Mouse (Mus musculus) adrenal gland, adult 18-20 months (tissue): ENCODE data around the gene Cdca7l. TPM values are rescaled to one million over a fixed set of nuclear protein-coding genes. Genes with fewer than 3 reads are reported as not detected.
"Not testable (repeated sequence)": the region's sequence is repeated elsewhere in the genome, so short reads cannot be mapped to it uniquely, and the experiment has no call there.

Experiments used
- DNase-seq, 2 experiments: peaks; one replicate each; pipeline ENCODE4 v3.0.0; 2021 to 2022; ENCODE audit warnings: low spot score in 2 of 2
- total RNA-seq, 2 experiments: library from RNA; stranded (reverse); gene quantifications; 1 replicate in 1 of 2; 2 replicates in 1 of 2; pipeline ENCODE4 v1.2.3; 2021

Gene Cdca7l
- total RNA-seq, 2 experiments from 2014 or later = 1.7 to 2.0 TPM

DNA sequence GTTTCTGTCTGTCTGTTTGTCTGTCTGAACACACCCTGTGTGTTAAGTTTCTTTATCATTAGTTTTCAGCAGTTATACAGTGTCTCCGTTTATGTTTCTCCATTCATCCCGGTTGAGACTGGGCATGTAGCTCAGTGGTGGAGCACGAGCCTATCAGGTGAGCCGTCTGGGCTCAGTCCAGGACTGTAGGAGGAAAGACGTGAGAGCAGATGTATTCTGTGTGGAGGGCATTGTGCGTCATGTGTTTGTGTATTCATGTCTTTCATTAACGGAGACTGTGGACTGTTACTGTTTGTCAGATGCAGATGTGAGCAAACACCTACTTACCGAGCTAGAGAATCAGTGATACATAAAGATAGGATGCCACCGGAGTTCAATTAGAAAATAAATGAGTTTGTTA, 52.9 kb downstream of the Cdca7l start:
- no peak for DNase-seq

DNA sequence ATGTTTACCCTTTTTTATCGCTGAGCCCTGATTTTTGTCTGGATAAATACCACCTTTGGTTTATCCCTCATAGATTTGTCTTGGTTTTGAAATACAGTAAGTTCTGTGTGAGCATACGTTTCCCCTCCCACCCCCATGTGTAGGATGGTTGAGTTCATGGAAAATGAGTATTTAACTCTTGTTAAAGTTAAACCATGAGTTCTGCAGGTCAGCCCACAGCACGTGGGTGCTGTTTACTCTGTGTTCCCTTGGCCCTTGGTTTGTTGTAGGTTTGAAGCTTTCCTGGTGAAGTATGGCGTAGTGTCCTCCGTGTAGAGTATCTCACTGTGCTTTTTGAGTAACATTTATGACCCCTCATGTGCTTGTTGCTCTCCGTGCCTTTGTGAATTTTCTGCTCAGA, 53.8 kb downstream of the Cdca7l start:
- no peak for DNase-seq

DNA sequence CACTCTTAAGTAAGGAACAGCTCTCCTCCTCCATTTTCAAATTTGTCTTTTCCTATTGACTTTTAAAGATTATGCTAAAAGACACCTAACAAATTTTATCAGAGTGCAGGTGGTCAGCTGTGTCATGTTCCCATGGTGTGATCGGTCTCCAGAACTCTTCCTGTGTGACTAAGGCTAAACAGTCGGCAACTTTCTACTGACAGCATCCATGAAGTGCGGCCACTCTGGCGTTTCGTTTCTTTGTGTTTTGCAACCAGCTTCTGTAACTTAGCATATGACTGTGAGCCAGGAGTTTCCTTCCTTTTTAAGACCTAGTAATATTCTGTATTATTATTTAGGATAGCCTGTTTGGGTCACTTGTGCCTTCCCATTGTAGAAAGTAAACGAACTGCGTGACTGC, 56.8 kb downstream of the Cdca7l start:
- DNase-seq = no peak

DNA sequence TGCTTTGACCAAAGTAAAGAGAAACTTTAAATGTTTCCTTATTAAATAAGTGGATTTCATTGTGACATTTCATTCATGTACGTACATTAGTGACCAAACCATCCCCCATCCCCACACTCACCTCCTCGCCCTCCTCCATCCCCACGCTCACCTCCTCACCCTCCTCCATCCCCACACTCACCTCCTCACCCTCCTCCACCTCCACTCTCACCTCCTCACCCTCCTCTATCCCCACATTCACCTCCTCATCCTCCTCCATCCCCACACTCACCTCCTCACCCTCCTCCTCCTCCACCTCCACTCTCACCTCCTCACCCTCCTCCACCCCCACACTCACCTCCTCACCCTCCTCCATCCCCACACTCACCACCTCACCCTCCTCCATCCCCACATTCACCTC, 57.2 kb downstream of the Cdca7l start:
- DNase-seq = no peak

DNA sequence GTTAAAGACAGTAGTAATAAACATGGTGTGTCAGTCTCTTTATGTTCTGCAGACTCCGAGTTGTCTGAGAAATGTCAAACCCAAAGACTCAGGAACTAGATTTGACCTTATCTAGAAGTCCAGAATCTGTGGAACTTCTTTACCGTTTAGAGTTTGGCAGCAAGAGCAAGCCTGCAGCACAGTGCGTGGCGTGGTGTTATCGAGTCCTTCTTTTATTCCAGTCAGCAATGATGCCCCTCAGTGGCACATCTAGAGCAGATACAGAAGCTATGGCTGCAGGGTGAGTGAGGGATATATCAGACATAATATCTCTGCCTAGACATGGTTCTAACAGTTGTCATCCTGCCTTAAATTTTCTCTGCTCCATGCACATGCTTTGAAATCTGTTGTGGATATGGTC, 58.6 kb downstream of the Cdca7l start:
- DNase-seq = no peak

DNA sequence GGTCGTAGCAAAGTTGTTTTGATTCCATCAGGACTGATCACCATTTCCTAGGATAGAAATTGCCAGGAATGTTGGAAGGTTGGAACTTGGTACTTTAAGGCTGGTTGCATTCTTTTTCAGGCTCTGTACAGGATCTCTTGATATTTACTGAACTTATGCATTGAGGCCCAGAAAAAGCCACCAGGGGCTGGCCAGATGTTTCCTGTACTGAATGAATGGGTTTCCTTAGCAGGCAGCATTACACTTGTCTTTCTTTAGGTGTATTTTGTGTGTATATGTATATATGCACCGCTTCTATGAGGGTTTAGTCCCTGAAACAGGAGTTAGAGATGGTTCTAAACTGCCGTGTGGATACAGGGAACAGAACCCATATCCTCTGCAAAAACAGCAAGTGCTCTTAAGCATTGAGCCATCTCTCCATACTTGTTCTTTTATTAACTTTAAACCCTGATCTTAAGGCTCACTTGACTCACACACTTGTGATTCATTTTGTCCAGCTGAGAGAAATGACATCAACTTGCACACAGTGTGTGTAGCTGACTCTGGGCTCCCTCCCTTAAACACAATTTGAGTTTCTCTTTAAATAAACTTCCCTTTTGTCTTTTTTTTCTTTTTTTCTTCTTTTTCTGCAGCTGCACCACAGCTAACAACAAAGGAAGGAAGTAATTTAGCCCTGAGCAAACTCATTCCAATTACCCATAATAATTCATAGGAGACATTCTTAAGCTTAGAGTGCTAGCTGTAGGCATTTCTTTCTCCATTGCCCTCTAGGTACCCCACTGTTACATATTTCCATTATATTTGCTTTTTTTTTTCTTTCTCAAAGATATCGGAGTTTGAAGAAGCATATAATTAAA, 63.8 kb downstream of the Cdca7l start:
- no peak for DNase-seq

DNA sequence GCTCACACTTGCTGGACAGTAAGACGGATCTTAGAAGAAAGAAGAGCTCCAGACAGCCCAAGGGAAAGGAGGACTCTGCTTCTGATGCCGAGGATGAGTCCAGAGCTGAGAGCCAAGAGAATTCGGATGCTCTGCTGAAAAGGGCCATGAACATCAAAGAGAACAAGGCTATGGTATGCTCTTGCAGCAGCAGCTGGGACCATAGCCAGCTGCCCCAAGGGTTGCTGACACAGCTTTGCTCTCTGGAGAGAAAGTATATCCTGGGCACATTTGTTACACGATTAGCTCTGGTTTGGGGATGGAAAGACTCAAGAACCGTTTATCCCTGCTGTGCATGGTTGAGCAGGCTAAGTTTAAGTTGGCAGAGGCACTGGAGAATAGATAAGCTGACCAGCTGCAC, 68.2 kb downstream of the Cdca7l start:
- DNase-seq = no peak

DNA sequence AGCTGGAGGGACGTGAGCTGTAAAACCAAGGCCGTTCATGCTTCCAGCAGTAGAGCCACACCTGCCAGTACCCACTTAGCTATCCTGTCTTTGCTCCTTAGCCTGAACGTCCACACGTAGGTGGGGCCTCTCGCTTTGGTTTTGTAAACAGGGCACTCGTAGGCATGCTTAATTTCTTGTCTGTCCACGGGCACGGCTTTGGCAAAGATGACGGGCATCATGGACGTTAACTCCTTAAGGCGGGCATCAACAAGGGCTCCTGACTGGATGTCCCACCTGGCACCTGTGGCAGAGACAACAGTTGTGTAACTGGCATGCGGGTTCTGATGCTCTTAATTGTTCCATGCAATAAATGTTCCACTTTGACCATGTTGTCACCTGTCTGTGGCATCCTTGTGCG, 74.3 kb downstream of the Cdca7l start:
- DNase-seq = no peak

DNA sequence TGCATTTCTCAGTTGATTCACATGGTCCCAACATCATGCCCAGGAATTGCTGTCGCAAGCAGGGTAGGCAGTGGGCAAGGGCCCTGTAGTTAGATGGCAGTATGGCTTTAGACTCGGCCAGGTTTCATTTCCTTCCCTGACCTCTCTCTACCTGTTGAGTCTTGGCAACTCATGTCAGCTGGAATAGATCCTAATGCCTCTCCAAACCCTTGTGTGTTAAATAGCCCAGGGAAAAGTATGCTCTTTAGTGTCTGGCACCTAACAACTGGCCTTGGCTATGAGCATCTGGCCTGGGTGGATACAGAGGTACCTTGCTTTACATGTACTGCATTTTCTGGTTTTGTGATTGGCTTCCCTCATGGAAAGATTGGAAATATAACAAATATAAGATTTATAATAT, 80.5 kb downstream of the Cdca7l start:
- no peak for DNase-seq

DNA sequence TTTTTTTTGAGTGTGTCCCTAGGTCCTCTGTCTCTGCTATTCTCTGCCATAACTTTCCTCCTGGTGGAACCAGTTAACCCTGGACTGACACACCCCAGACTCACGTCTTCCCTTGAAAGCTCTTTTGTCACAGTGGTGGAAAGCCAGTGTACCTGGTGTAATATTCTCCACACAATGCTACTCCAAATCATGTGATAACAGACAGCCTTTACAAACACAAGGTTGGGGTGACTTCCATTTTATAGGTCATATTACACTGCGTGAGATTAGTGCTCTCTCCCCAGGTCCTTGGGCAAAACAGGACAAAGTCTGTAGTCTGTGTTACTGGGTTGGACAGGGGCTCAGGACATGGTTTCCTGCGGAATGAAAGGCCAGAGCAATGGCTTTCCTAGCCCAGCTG, 83.3 kb downstream of the Cdca7l start:
- DNase-seq = no peak

DNA sequence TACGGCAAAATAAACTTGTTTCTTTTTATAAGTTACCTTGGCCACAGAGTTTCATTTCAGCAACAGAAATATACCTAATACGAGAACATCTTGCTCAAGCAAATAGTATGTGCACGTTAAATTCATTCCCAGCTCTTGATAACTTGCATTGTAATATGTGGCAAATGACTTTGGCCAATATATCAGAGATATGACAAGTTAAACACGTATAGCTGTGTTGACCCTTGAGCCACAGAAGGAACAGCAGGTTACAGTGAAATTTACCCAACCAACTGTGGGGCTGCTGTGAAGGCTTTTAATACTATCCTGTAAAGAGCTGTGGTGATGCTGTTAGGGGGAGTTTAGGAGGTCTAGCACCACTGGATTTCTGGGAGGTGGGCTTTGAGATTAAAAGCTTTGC, 96.7 kb downstream of the Cdca7l start:
- DNase-seq = not testable (repeated sequence)

DNA sequence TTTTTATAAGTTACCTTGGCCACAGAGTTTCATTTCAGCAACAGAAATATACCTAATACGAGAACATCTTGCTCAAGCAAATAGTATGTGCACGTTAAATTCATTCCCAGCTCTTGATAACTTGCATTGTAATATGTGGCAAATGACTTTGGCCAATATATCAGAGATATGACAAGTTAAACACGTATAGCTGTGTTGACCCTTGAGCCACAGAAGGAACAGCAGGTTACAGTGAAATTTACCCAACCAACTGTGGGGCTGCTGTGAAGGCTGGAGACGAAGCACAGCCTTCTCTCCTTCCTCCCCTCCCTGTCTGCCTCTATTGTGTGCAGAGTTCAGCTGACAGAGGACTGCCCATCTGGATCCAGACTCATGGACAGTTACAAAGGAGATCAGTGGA, 97.3 kb downstream of the Cdca7l start:
- DNase-seq = not testable (repeated sequence)

DNA sequence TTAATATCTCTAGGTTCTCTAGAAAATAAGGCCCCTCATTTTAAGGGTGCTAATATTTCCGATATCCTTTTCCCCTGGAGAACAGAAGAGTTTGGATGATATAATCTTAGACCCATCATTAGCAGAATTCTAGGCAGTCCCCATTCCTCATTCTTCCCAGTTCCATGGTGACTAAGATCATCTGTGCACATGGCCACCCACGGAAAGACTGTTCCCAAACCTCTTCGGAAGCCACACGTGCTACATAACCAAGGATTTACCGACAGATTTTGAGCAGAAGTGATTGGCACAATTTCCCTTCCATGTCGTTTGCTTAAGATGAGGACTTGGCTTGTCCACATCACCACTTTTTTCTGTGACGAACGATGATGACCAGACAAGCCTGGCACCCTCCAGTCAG, 99.6 kb downstream of the Cdca7l start:
- DNase-seq = no peak

DNA sequence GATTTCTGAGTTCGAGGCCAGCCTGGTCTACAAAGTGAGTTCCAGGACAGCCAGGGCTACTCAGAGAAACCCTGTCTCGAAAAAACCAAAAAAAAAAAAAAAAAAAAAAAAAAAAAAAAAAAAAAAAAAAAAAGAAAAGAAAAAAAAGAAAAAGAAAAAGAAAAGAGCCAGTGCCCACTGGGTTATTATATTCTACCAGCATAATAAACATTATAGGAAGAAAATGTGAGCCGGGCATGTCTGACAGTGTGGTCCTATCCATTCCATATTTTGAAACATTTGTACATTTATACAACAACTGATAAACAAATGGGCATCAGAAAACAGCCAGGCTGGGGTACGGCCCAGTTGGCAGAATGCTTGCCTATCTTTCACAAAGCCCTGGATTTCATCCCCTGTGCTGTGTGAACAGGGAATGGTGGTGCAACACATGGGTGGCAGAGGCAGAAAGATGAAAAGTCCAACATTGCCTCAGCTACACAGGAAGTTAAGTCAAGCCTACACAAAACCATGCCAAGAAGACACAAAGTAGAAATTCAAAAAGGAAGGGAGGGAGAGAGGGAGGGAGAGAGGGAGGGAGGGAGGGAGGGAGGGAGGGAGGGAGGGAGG, 101.2 kb downstream of the Cdca7l start:
- not testable (repeated sequence) for DNase-seq

DNA sequence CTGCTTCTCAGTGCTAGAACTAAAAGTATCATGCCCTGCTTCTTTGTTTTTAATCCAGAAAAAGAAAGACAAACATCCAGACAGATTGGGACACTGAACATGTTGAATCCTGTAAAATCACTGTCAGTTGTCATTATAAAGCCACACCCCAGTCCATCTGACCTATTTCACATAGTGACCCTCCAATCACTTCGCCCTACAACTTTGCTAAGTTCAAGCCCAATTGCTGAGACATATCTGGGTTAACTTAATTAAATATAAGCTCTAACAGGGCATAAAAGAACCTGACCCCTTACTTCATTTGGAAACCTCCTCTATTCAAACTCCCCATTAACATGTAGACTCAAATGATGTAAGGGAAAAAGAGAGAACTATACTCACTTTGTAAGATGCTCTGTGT, 107.3 kb downstream of the Cdca7l start:
- no peak for DNase-seq

DNA sequence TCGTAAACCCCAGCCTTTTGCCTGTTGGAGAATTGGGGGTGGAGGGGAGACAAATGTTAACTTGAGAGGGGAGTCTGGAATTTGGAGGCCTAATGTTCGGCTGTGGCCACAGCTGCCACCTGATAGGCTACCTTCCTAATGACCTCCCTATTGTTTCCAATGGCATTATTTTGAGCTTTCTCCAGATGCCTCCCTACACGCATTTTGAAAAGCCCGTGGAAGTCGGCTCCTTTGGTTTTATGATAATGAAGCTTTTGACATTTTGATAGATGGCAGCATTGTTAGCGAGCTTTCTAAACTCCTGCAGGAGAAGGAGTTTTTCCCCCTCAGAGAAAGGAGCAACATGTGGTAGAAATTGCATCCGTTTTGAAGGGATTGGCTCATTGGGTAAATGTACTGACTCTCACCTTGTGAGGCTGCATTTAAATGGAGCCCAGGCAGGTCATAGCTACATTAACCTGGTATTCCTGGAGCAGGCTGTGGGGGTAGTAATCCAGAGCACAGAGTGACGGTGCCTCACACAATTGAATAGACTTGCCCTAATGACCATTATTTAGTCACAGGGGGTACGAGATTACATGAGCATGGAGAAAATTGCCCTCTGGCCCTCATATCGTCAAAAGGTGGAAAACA, 110.6 kb downstream of the Cdca7l start:
- no peak for DNase-seq

DNA sequence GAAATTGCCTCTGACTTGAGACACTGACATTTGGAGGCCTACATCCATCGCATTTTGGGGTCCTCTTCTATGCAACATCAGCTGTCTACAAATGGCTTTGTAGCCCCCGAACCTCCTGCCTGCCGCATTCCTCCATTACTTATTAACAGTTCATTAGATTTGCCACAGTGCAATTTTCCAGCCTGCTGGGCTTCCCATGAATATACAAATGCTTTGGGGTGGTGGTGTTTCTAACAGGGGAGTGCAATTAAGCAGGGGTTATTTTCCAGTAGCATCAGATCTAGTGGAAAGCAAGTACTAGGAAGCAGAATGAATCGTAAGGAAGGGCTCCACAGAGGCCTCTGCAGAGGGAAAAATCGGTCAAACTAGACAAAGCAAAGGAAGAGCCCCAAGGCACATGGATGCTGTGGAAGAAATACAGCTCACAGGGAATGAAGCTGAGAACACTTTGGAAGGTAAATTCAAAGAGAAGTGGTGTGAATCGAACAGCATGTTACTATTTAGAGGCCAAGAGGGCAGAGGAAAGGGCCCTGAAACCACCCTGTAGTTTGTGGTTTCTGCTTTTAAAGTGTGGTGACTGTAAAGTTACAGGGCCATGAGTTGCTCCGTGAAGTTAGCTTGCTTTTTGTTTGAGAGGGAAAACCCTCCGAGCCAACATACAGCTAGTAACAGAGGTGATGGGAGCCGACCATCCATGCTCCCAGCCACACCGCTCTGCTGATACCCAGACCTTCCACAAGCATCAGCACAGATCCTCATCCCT, 111.9 kb downstream of the Cdca7l start:
- DNase-seq = no peak
